8 mouse cellular contexts compared by ENCODE assay signal in genomic region chr3:88436395-88437201, GRCm38 (mm10). TPM values are rescaled to one million over a fixed set of nuclear protein-coding genes. Genes with fewer than 3 reads are reported as not detected.
DNase-seq lines count a peak whose midpoint lies in the region; ATAC-seq and TF ChIP-seq lines count a peak whose summit lies in the region.

No protein-coding gene starts in this region.

- H3K9me3 ChIP-seq in embryonic facial prominence, embryonic 11.5 days (replicated peaks; ENCODE audit: control insufficient read depth, low read length): no peaks in the 10 kb centered on the region
- H3K9me3 ChIP-seq in kidney, embryonic 16.5 days (ENCODE audit: low read length): no peaks in the 10 kb centered on the region
- no peaks in the 10 kb centered on the region for H3K9me3 ChIP-seq in liver, postnatal 0 days (ENCODE audit: low read length)

- TF ChIP-seq CTCF in heart, adult 2 months (IDR thresholded peaks at IDR 0.05): peak; percentile 66
- peak; percentile 61 for TF ChIP-seq CTCF in liver, postnatal 0 days (IDR thresholded peaks at IDR 0.05; ENCODE audit: low read depth)

- TF ChIP-seq POLR2A in heart, adult 2 months (IDR thresholded peaks at IDR 0.05; ENCODE audit: insufficient read depth, low read depth, low read length): no peak

- H3K79me2 ChIP-seq in heart, adult 2 months (replicated peaks; ENCODE audit: control insufficient read depth, insufficient read depth, low read length): no peaks in the 10 kb centered on the region

- H3K27me3 ChIP-seq in embryonic facial prominence, embryonic 11.5 days (ENCODE audit: control insufficient read depth, insufficient read depth, low read length): no peaks in the 10 kb centered on the region
- no peaks in the 10 kb centered on the region for H3K27me3 ChIP-seq in heart, adult 2 months (ENCODE audit: control insufficient read depth, insufficient read depth, low read length)
- no peaks in the 10 kb centered on the region for H3K27me3 ChIP-seq in kidney, embryonic 16.5 days (ENCODE audit: insufficient read depth, low read length)
- H3K27me3 ChIP-seq in liver, postnatal 0 days (ENCODE audit: insufficient read depth, low read length): no peaks in the 10 kb centered on the region

- DNase-seq in ES-CJ7 (ENCODE audit: low read depth, low spot score) (peak; percentile 48), adipocyte (ENCODE audit: low spot score) (no peak)
- DNase-seq in adrenal gland, postnatal 14 days: peak; percentile 84
- DNase-seq in embryonic facial prominence, embryonic 11.5 days (ENCODE audit: low spot score): peak; percentile 69
- DNase-seq in heart, adult 2 months: peak; percentile 54 to 57
- peak; percentile 60 for DNase-seq in liver, postnatal 0 days
- peak; percentile 87 for DNase-seq in retina, embryonic 14.5 days (ENCODE audit: low spot score)

- WGBS in embryonic facial prominence, embryonic 11.5 days: 8% methylated on average over 29 of the region's 29 CpGs
- 12% methylated on average over 29 of the region's 29 CpGs for WGBS in heart, adult 2 months
- WGBS in kidney, embryonic 16.5 days: 6% methylated on average over 29 of the region's 29 CpGs
- 18% methylated on average over 29 of the region's 29 CpGs for WGBS in liver, postnatal 0 days (ENCODE audit: insufficient replicate concordance)

- H3K4me1 ChIP-seq in embryonic facial prominence, embryonic 11.5 days (ENCODE audit: control insufficient read depth, insufficient read depth, low read length): no peaks in the 10 kb centered on the region
- no peaks in the 10 kb centered on the region; the same call in 1 of the 2 replicates for H3K4me1 ChIP-seq in heart, adult 2 months (ENCODE audit: control insufficient read depth, insufficient read depth, low read length)
- peaks cover 45% of the 10 kb centered on the region for H3K4me1 ChIP-seq in kidney, embryonic 16.5 days (ENCODE audit: insufficient read depth, low read length)
- H3K4me1 ChIP-seq in liver, postnatal 0 days (ENCODE audit: insufficient read depth): peaks cover 17% of the 10 kb centered on the region

- TF ChIP-seq EP300 in heart, adult 2 months (IDR thresholded peaks at IDR 0.05; ENCODE audit: insufficient read depth, low read depth, low read length): no peak
- TF ChIP-seq EP300 in liver, postnatal 0 days (IDR thresholded peaks at IDR 0.05; ENCODE audit: low read depth): no peak

- H3K36me3 ChIP-seq in embryonic facial prominence, embryonic 11.5 days (replicated peaks; ENCODE audit: control insufficient read depth, insufficient read depth, low read depth, low read length): no peaks in the 10 kb centered on the region
- H3K36me3 ChIP-seq in heart, adult 2 months (ENCODE audit: control insufficient read depth, insufficient read depth, low read length): no peaks in the 10 kb centered on the region
- H3K36me3 ChIP-seq in kidney, embryonic 16.5 days (ENCODE audit: insufficient read depth, low read length): no peaks in the 10 kb centered on the region
- peaks cover 20% of the 10 kb centered on the region for H3K36me3 ChIP-seq in liver, postnatal 0 days (replicated peaks; ENCODE audit: insufficient read depth, low read length)

- no peak overlapping the region for H3K27ac ChIP-seq in embryonic facial prominence, embryonic 11.5 days (replicated peaks; ENCODE audit: low read depth, low read length)
- no peak overlapping the region; the same call in 1 of the 2 replicates for H3K27ac ChIP-seq in heart, adult 2 months
- H3K27ac ChIP-seq in kidney, embryonic 16.5 days (ENCODE audit: low read length): peak overlapping the region; percentile 91
- H3K27ac ChIP-seq in liver, postnatal 0 days (ENCODE audit: low read depth): no peak overlapping the region

- peak overlapping the region; percentile 20 for H3K9ac ChIP-seq in embryonic facial prominence, embryonic 11.5 days (replicated peaks; ENCODE audit: low read length)
- peak overlapping the region; percentile 52 for H3K9ac ChIP-seq in heart, adult 2 months (ENCODE audit: low read depth, low read length)
- peak overlapping the region; percentile 47 for H3K9ac ChIP-seq in kidney, embryonic 16.5 days (replicated peaks; ENCODE audit: low read length)
- H3K9ac ChIP-seq in liver, postnatal 0 days (replicated peaks): 0 out of 2 replicates have a peak overlapping the region, but pooled peaks have one; percentile 16

- peak overlapping the region; percentile 42 for H3K4me2 ChIP-seq in embryonic facial prominence, embryonic 11.5 days (ENCODE audit: low read depth, low read length)
- peak overlapping the region; percentile 55 for H3K4me2 ChIP-seq in kidney, embryonic 16.5 days (replicated peaks; ENCODE audit: low read depth, low read length)
- H3K4me2 ChIP-seq in liver, postnatal 0 days (ENCODE audit: low read depth, low read length): peak overlapping the region; percentile 58; the same call in 1 of the 2 replicates

- H3K4me3 ChIP-seq in embryonic facial prominence, embryonic 11.5 days (ENCODE audit: low read depth, low read length): peak overlapping the region; percentile 17
- peak overlapping the region; percentile 39 for H3K4me3 ChIP-seq in heart, adult 2 months
- peak overlapping the region; percentile 36 for H3K4me3 ChIP-seq in kidney, embryonic 16.5 days (ENCODE audit: low read length)
- 0 out of 2 replicates have a peak overlapping the region, but pooled peaks have one; percentile 6 for H3K4me3 ChIP-seq in liver, postnatal 0 days (ENCODE audit: low read depth, low read length)

- intact Hi-C loops in heart, adult 2 months (cut with DNase I): no loop called here

- peak; percentile 92 for ATAC-seq in embryonic facial prominence, embryonic 11.5 days (replicated peaks; ENCODE audit: insufficient number of reproducible peaks, low FRiP score, low TSS enrichment, low read depth)
- ATAC-seq in kidney, embryonic 16.5 days (ENCODE audit: low FRiP score, low TSS enrichment): peak; percentile 94
- ATAC-seq in liver, postnatal 0 days: peak; percentile 35

RNA-seq across cellular contexts. Expression of gene Slc25a44, which starts 11.7 kb away (rescaled TPM):
- total RNA-seq in adrenal gland, postnatal 14 days (2021): 46.7 and 51.7 TPM in 2 replicates
- 17.1 and 19.2 TPM in 2 replicates for polyA plus RNA-seq in embryonic facial prominence, embryonic 11.5 days (2014; fragmentation: Nextera tagmentation; extraction: Ambion mirVana)
- 10 to 100 TPM; 11.9 to 14.6 TPM for total RNA-seq in heart, adult 2 months (2021)
- 19.1 and 25.9 TPM in 2 replicates for polyA plus RNA-seq in heart, adult 2 months (2012; rRNA removed)
- polyA plus RNA-seq in kidney, embryonic 16.5 days (2015; fragmentation: Nextera tagmentation; extraction: Ambion mirVana): 21.7 and 22.2 TPM in 2 replicates
- 9.0 and 9.2 TPM in 2 replicates for polyA plus RNA-seq in liver, postnatal 0 days (2015; fragmentation: Nextera tagmentation; extraction: Ambion mirVana)

RNA-seq across cellular contexts. Expression of gene Sema4a, which starts 24.4 kb away (rescaled TPM):
- 11.0 and 11.5 TPM in 2 replicates for total RNA-seq in adrenal gland, postnatal 14 days (2021)
- polyA plus RNA-seq in embryonic facial prominence, embryonic 11.5 days (2014; fragmentation: Nextera tagmentation; extraction: Ambion mirVana): 5.3 and 6.5 TPM in 2 replicates
- total RNA-seq in heart, adult 2 months (2021): 1 to 10 TPM; 3.2 to 3.3 TPM
- polyA plus RNA-seq in heart, adult 2 months (2012; rRNA removed): 8.5 and 9.5 TPM in 2 replicates
- polyA plus RNA-seq in kidney, embryonic 16.5 days (2015; fragmentation: Nextera tagmentation; extraction: Ambion mirVana): 19.6 and 25.3 TPM in 2 replicates
- polyA plus RNA-seq in liver, postnatal 0 days (2015; fragmentation: Nextera tagmentation; extraction: Ambion mirVana): 27.3 and 30.0 TPM in 2 replicates

RNA-seq across cellular contexts. Expression of gene Pmf1, which starts 26.5 kb away (rescaled TPM):
- 57.0 and 58.2 TPM in 2 replicates for total RNA-seq in adrenal gland, postnatal 14 days (2021)
- polyA plus RNA-seq in embryonic facial prominence, embryonic 11.5 days (2014; fragmentation: Nextera tagmentation; extraction: Ambion mirVana): 157 and 161 TPM in 2 replicates
- total RNA-seq in heart, adult 2 months (2021): 10 to 100 TPM; 12.4 to 15.9 TPM
- 20.8 and 22.3 TPM in 2 replicates for polyA plus RNA-seq in heart, adult 2 months (2012; rRNA removed)
- 144 and 152 TPM in 2 replicates for polyA plus RNA-seq in kidney, embryonic 16.5 days (2015; fragmentation: Nextera tagmentation; extraction: Ambion mirVana)
- 59.5 and 64.3 TPM in 2 replicates for polyA plus RNA-seq in liver, postnatal 0 days (2015; fragmentation: Nextera tagmentation; extraction: Ambion mirVana)

RNA-seq across cellular contexts. Expression of gene Bglap, which starts 52.3 kb away (rescaled TPM):
- total RNA-seq in adrenal gland, postnatal 14 days (2021): 2.1 and 3.3 TPM in 2 replicates
- polyA plus RNA-seq in embryonic facial prominence, embryonic 11.5 days (2014; fragmentation: Nextera tagmentation; extraction: Ambion mirVana): 0.57 TPM in 1 of 2 replicates, not detected in the other
- not detected for total RNA-seq in heart, adult 2 months (2021)
- polyA plus RNA-seq in heart, adult 2 months (2012; rRNA removed): not detected in 2 replicates
- polyA plus RNA-seq in kidney, embryonic 16.5 days (2015; fragmentation: Nextera tagmentation; extraction: Ambion mirVana): 0.56 TPM in 1 of 2 replicates, not detected in the other
- not detected in 2 replicates for polyA plus RNA-seq in liver, postnatal 0 days (2015; fragmentation: Nextera tagmentation; extraction: Ambion mirVana)

RNA-seq across cellular contexts. Expression of gene Bglap2, which starts 58.1 kb away (rescaled TPM):
- total RNA-seq in adrenal gland, postnatal 14 days (2021): not detected in 2 replicates
- not detected in 2 replicates for polyA plus RNA-seq in embryonic facial prominence, embryonic 11.5 days (2014; fragmentation: Nextera tagmentation; extraction: Ambion mirVana)
- not detected for total RNA-seq in heart, adult 2 months (2021)
- 0.84 and 0.85 TPM in 2 replicates for polyA plus RNA-seq in heart, adult 2 months (2012; rRNA removed)
- polyA plus RNA-seq in kidney, embryonic 16.5 days (2015; fragmentation: Nextera tagmentation; extraction: Ambion mirVana): not detected in 2 replicates
- not detected in 2 replicates for polyA plus RNA-seq in liver, postnatal 0 days (2015; fragmentation: Nextera tagmentation; extraction: Ambion mirVana)

Comparison
In these comparisons a context has a peak if more than half of its experiments do, and no peak if none do; other contexts are left out.
1. ATAC-seq: peak in every context shown above with its lines; median percentile 94 in kidney, embryonic 16.5 days; 92 in embryonic facial prominence, embryonic 11.5 days; 35 in liver, postnatal 0 days.